Mouse (Mus musculus): ENCODE measurements around the gene Ocln. TPM values are rescaled to one million over a fixed set of nuclear protein-coding genes. Genes with fewer than 3 reads are reported as not detected.
"Not testable (repeated sequence)": the region's sequence is repeated elsewhere in the genome, so short reads cannot be mapped to it uniquely, and the experiment has no call there.

Ocln gene
- polyA plus RNA-seq, 1 experiment: 0.62 TPM

GRCm38 (mm10) chr13:100483610-100484009, 68.9 kb downstream of the Ocln start:
- H3K36me3 ChIP-seq (ENCODE audit: control insufficient read depth, insufficient read depth, low read length): peaks cover 25% of the 10 kb centered on the region
- no peaks in the 10 kb centered on the region for H3K4me1 ChIP-seq (replicated peaks; ENCODE audit: control insufficient read depth, insufficient read depth, low read length)

DNA sequence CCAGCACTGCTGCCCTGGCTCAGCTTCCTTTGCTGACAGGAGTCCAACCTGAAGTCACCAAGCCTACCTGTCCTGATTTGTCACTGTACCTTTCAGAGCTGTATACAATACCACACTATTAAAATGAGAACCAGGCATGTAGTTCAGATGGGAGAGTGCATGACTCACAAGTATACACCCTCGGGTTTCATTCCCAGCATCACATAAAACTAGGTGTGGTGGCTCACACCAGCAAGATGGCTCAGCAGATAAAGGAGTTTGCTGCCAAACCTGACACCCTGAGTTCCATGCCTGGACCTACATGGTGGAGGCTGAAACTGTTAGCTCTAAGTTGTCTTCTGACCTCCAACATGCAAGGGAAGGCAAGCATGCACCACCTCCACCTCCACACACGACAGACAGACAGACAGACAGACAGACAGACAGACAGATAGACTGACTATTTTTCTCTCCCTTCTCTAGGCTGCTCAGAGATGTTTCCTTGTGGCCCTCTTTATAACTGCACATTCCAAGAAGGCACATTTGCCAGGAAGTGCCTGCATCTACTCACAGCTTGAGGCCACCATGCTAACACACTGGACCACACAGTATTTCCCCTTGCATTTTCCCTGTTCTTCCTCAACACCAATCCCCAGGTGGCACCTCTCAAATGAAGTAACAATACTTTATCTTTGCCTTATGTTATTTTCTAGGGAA, 88.8 kb downstream of the Ocln start:
- 89% methylated on average over 2 of the region's 2 CpGs for WGBS
- no peak overlapping the region for H3K4me3 ChIP-seq (ENCODE audit: control insufficient read depth, insufficient read depth, low read length)
- peaks cover 19% of the 10 kb centered on the region for H3K36me3 ChIP-seq (ENCODE audit: control insufficient read depth, insufficient read depth, low read length)
- H3K27ac ChIP-seq (ENCODE audit: control insufficient read depth, insufficient read depth, low read length): no peak overlapping the region
- TF ChIP-seq POLR2A (IDR thresholded peaks at IDR 0.05; ENCODE audit: control insufficient read depth, extremely low read depth, insufficient read depth, low read length, poor library complexity) (no peak), CTCF (IDR thresholded peaks at IDR 0.05; ENCODE audit: borderline replicate concordance, control insufficient read depth, extremely low read depth, insufficient read depth, low read length, poor library complexity) (no peak)
- H3K27me3 ChIP-seq (ENCODE audit: control insufficient read depth, insufficient read depth, low read length): no peaks in the 10 kb centered on the region
- DNase-seq: no peak
- no peaks in the 10 kb centered on the region for H3K4me1 ChIP-seq (replicated peaks; ENCODE audit: control insufficient read depth, insufficient read depth, low read length)

More at GRCm38 (mm10) chr13:100483610-100484009, 68.9 kb downstream of the Ocln start:
- 97% methylated on average over 7 of the region's 7 CpGs for WGBS
- TF ChIP-seq CTCF (IDR thresholded peaks at IDR 0.05; ENCODE audit: borderline replicate concordance, control insufficient read depth, extremely low read depth, insufficient read depth, low read length, poor library complexity): no peak
- TF ChIP-seq POLR2A (IDR thresholded peaks at IDR 0.05; ENCODE audit: control insufficient read depth, extremely low read depth, insufficient read depth, low read length, poor library complexity): no peak
- Histone ChIP-seq H3K4me3 (ENCODE audit: control insufficient read depth, insufficient read depth, low read length) (no peak overlapping the region), H3K27ac (ENCODE audit: control insufficient read depth, insufficient read depth, low read length) (no peak overlapping the region), H3K27me3 (ENCODE audit: control insufficient read depth, insufficient read depth, low read length) (no peaks in the 10 kb centered on the region)
- DNase-seq: no peak

DNA sequence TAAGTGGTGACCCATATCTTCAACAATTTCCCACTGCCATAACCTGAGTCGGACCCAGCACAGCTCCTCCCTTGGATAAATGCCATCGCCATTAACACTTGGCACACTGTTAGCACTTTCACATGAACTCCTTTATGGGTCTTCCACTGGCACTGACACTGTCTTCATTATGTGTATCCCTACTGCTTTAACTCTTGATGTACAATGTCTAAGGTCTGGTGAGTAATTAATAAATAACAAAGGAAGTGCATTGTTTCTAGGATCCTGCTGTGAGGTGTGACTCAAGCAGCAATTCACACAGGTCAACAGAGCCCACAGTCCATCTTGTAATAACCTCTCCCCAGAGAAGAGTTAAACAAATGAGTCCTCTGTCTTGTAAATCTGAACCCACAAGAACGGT, 91.2 kb downstream of the Ocln start:
- TF ChIP-seq POLR2A (IDR thresholded peaks at IDR 0.05; ENCODE audit: control insufficient read depth, extremely low read depth, insufficient read depth, low read length, poor library complexity) (no peak), CTCF (IDR thresholded peaks at IDR 0.05; ENCODE audit: borderline replicate concordance, control insufficient read depth, extremely low read depth, insufficient read depth, low read length, poor library complexity) (no peak)
- Histone ChIP-seq H3K36me3 (ENCODE audit: control insufficient read depth, insufficient read depth, low read length) (peaks cover 4% of the 10 kb centered on the region; the same call in 1 of the 2 replicates), H3K27me3 (ENCODE audit: control insufficient read depth, insufficient read depth, low read length) (no peaks in the 10 kb centered on the region), H3K4me1 (replicated peaks; ENCODE audit: control insufficient read depth, insufficient read depth, low read length) (no peaks in the 10 kb centered on the region), H3K4me3 (ENCODE audit: control insufficient read depth, insufficient read depth, low read length) (no peak overlapping the region), H3K27ac (ENCODE audit: control insufficient read depth, insufficient read depth, low read length) (no peak overlapping the region)
- WGBS: 97% methylated on average over 3 of the region's 3 CpGs
- no peak for DNase-seq

- H3K27ac ChIP-seq (ENCODE audit: control insufficient read depth, insufficient read depth, low read length); H3K4me3 ChIP-seq (ENCODE audit: control insufficient read depth, insufficient read depth, low read length); DNase-seq; H3K27me3 ChIP-seq (ENCODE audit: control insufficient read depth, insufficient read depth, low read length); H3K36me3 ChIP-seq (ENCODE audit: control insufficient read depth, insufficient read depth, low read length); H3K4me1 ChIP-seq (replicated peaks; ENCODE audit: control insufficient read depth, insufficient read depth, low read length): not testable (repeated sequence)
- WGBS: 84% methylated on average over 8 of the region's 8 CpGs
Observed at GRCm38 (mm10) chr13:100452415-100453127, 99.9 kb downstream of the Ocln start, which contains the start of gene Naip1. Naip1 (minus strand) TSS chr13:100452869.

DNA sequence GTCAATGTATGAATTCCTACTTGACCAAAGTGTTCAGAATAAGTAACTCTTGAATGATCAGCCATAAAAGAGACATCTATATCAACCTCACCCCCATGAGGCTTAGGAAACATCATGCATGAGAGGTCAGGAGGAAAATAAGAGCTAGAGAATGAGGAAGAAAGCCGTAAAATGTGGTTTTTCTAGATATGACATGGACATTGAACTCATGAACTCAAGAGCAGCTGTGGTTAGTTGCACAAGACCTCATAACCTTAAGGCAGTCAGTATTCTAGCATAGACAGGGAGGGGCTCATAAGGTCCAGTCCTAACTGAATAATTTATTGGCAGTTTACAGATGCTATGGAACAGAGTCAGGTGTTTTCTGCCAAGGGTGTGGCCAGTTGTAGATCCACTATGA, 103.0 kb downstream of the Ocln start:
- no peaks in the 10 kb centered on the region for H3K27me3 ChIP-seq (ENCODE audit: control insufficient read depth, insufficient read depth, low read length)
- no peaks in the 10 kb centered on the region for H3K36me3 ChIP-seq (ENCODE audit: control insufficient read depth, insufficient read depth, low read length)
- H3K27ac ChIP-seq (ENCODE audit: control insufficient read depth, insufficient read depth, low read length): no peak overlapping the region
- 34% methylated on average over 1 of the region's 1 CpGs for WGBS
- no peak overlapping the region for H3K4me3 ChIP-seq (ENCODE audit: control insufficient read depth, insufficient read depth, low read length)
- TF ChIP-seq CTCF (IDR thresholded peaks at IDR 0.05; ENCODE audit: borderline replicate concordance, control insufficient read depth, extremely low read depth, insufficient read depth, low read length, poor library complexity) (no peak), POLR2A (IDR thresholded peaks at IDR 0.05; ENCODE audit: control insufficient read depth, extremely low read depth, insufficient read depth, low read length, poor library complexity) (no peak)
- H3K4me1 ChIP-seq (replicated peaks; ENCODE audit: control insufficient read depth, insufficient read depth, low read length): no peaks in the 10 kb centered on the region
- DNase-seq: no peak

Other genes with a start within 250 kb of the Ocln start
- gene Naip6, start 235.0 kb downstream of the Ocln start, polyA plus RNA-seq (2012; rRNA removed): 1.3 and 2.0 TPM in 2 replicates
- gene Naip1, start 99.8 kb downstream of the Ocln start, polyA plus RNA-seq (2012; rRNA removed): 0.11 TPM in 2 replicates
- 39.1 and 44.7 TPM in 2 replicates for gene Gtf2h2, start 60.1 kb downstream of the Ocln start, polyA plus RNA-seq (2012; rRNA removed)
- 2.0 and 2.2 TPM in 2 replicates for gene Marveld2, start 64.3 kb upstream of the Ocln start, polyA plus RNA-seq (2012; rRNA removed)
- gene Ak6, start 98.3 kb upstream of the Ocln start, polyA plus RNA-seq (2012; rRNA removed): 57.9 and 66.2 TPM in 2 replicates
- gene Rad17, start 98.3 kb upstream of the Ocln start, polyA plus RNA-seq (2012; rRNA removed): 5.6 and 6.3 TPM in 2 replicates
- gene Taf9, start 98.9 kb upstream of the Ocln start, polyA plus RNA-seq (2012; rRNA removed): 13.5 and 16.5 TPM in 2 replicates
- 2.3 and 2.4 TPM in 2 replicates for gene Ccdc125, start 117.0 kb upstream of the Ocln start, polyA plus RNA-seq (2012; rRNA removed)
- gene Cdk7, start 178.2 kb upstream of the Ocln start, polyA plus RNA-seq (2012; rRNA removed): 19.6 and 22.0 TPM in 2 replicates
- gene Mrps36, start 191.9 kb upstream of the Ocln start, polyA plus RNA-seq (2012; rRNA removed): 46.2 and 46.4 TPM in 2 replicates
- gene Cenph, start 223.2 kb upstream of the Ocln start, polyA plus RNA-seq (2012; rRNA removed): 4.0 and 5.6 TPM in 2 replicates
- 63.7 and 76.8 TPM in 2 replicates for gene Ccnb1, start 233.9 kb upstream of the Ocln start, polyA plus RNA-seq (2012; rRNA removed)

All from thymus, adult 2 months (tissue).